Mouse (Mus musculus) stomach, postnatal 0 days (tissue): ENCODE data around the gene Ifi209.

Experiments used
- CTCF ChIP-seq: IDR thresholded peaks from 2 replicates; pipeline ENCODE4 v1.5.1; 2016; ENCODE audit warnings: antibody characterized with exemption, low read depth, mild to moderate bottlenecking, moderate library complexity
- EP300 ChIP-seq: optimal IDR thresholded peaks from 2 replicates; pipeline ENCODE3; 2016; ENCODE audit warnings: antibody characterized with exemption

GRCm38 (mm10) chr1:173633969-173634645 lies 3.4 kb downstream of the Ifi209 start:
- TF ChIP-seq CTCF = no peak
- TF ChIP-seq EP300 = no peak
